Mouse (Mus musculus): ENCODE results near the gene Tmprss7. TPM values are rescaled to one million over a fixed set of nuclear protein-coding genes. Genes with fewer than 3 reads are reported as not detected.

The Tmprss7 gene
- polyA plus RNA-seq, 1 experiment, result 0.05 TPM

DNA sequence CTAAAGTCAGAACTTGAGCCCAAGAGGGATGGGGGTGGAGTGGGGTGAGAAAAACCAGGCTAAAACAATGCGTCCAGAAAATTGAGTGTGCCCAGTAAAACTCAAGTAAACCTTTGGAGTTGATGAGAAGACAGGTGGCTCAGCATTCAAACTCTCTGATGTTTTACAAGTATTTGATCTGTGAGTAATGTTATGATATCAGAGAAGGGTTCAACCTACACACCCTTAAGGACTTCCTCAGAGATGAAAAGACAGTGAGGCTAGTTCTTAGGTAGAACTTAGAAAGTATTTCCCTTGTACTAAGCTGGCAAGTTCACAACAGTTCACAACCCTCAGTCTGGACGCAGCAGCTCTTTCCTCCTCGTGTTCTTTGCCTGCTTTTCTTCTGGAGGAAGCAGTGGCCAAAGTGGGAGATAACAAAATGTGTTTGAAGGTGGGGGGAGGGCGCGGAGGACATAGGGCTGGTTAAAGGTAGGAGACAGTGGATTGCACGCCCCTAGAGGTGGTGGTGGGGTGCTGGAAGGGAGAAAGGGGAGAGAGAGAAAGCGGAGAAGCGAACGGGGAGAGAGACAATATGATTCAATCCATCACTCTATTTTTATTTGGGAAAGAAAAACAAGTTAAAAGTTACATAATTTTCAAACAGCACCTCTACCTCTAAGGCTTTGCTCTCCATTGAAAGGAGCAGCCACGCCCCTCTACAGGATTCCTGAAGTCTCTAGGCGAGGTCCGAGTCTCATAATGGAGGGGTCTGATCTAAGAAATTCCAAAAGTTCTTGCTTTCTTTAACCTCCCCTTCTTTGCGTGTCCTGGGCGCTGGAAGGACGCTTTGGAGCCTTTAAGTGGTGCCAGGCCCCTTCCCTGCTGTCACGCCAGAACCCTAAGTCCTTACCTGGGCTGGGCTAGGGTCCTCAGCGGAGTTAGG is 40.2 kb downstream of the Tmprss7 start:
- TF ChIP-seq POLR2A (IDR thresholded peaks at IDR 0.05; ENCODE audit: low read depth, low read length), result no peak
- TF ChIP-seq CTCF (IDR thresholded peaks at IDR 0.05; ENCODE audit: extremely low read depth, insufficient read depth, insufficient read length, insufficient replicate concordance), result no peak
- WGBS, result 20% methylated on average over 17 of the region's 17 CpGs
- DNase-seq (ENCODE audit: low read depth in 1 of 2, low spot score in 2 of 2), result no peak
- H3K27me3 ChIP-seq (ENCODE audit: control insufficient read depth, insufficient read depth, low read length), result peaks cover 2% of the 10 kb centered on the region; the same call in 1 of the 2 replicates
- peaks cover 7% of the 10 kb centered on the region; the same call in 1 of the 2 replicates for H3K4me1 ChIP-seq (ENCODE audit: control insufficient read depth, insufficient read depth, insufficient read length)
- peak overlapping the region; percentile 22; the same call in 1 of the 2 replicates for H3K4me3 ChIP-seq (ENCODE audit: extremely low read depth, insufficient read depth, insufficient read length)
- no peak overlapping the region for H3K27ac ChIP-seq (ENCODE audit: insufficient read depth, low read length)
- H3K36me3 ChIP-seq (ENCODE audit: control insufficient read depth, insufficient read depth, low read length), result no peaks in the 10 kb centered on the region

DNA sequence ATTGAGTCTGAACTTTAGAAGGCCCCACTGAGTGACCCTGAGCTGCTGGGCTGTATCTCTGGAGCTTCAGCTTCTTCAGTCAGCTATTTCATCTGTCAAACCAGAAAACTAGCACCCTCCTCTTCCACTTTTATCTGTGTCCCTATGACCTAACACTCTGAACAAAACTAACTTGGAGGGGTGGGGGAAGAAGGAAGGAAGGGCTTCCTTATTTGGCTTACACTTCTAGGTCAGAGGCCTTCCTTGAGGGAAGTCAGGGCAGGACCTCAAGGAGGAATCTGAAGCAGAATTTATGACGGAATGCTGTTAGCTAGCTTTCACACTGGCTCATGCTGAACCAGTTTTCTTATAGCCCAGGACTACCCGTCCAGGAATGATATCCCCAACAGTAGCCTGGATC is 42.0 kb downstream of the Tmprss7 start:
- no peaks in the 10 kb centered on the region for H3K36me3 ChIP-seq (ENCODE audit: control insufficient read depth, insufficient read depth, low read length)

DNA sequence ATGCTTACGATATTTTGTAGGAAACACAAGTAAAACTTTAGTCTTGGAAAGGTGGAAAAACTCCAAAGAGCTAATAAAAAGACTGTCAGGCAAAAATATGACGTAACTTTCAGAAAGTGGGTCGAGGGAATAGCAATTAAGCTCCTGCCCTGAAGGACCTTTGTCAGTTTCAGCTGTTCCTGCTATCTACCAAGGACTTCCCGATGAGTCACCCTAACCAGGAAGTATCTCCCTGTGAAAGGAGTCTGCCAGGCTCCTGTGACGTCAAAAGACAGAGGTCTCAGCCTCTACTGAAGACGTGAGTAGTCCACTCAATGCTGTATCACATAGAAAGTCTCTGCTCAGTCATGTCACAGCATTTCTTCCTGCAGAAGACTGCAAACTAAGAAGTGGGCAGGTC is 49.1 kb downstream of the Tmprss7 start:
- 55% methylated on average over 6 of the region's 6 CpGs for WGBS
- Histone ChIP-seq H3K27me3 (ENCODE audit: control insufficient read depth, insufficient read depth, low read length) (no peaks in the 10 kb centered on the region), H3K4me1 (ENCODE audit: control insufficient read depth, insufficient read depth, insufficient read length) (no peaks in the 10 kb centered on the region), H3K27ac (ENCODE audit: insufficient read depth, low read length) (no peak overlapping the region), H3K4me3 (ENCODE audit: extremely low read depth, insufficient read depth, insufficient read length) (no peak overlapping the region), H3K36me3 (ENCODE audit: control insufficient read depth, insufficient read depth, low read length) (no peaks in the 10 kb centered on the region)
- DNase-seq (ENCODE audit: low read depth in 1 of 2, low spot score in 2 of 2), result no peak
- TF ChIP-seq CTCF (IDR thresholded peaks at IDR 0.05; ENCODE audit: extremely low read depth, insufficient read depth, insufficient read length, insufficient replicate concordance) (no peak), POLR2A (IDR thresholded peaks at IDR 0.05; ENCODE audit: low read depth, low read length) (no peak)

More for the DNA sequence above, 42.0 kb downstream of the Tmprss7 start:
- no peak for TF ChIP-seq CTCF (IDR thresholded peaks at IDR 0.05; ENCODE audit: extremely low read depth, insufficient read depth, insufficient read length, insufficient replicate concordance)
- no peak for TF ChIP-seq POLR2A (IDR thresholded peaks at IDR 0.05; ENCODE audit: low read depth, low read length)
- H3K27me3 ChIP-seq (ENCODE audit: control insufficient read depth, insufficient read depth, low read length), result peaks cover 2% of the 10 kb centered on the region; the same call in 1 of the 2 replicates
- peaks cover 7% of the 10 kb centered on the region; the same call in 1 of the 2 replicates for H3K4me1 ChIP-seq (ENCODE audit: control insufficient read depth, insufficient read depth, insufficient read length)
- H3K27ac ChIP-seq (ENCODE audit: insufficient read depth, low read length), result no peak overlapping the region
- 74% methylated on average over 2 of the region's 2 CpGs for WGBS
- DNase-seq (ENCODE audit: low read depth in 1 of 2, low spot score in 2 of 2), result no peak
- H3K4me3 ChIP-seq (ENCODE audit: extremely low read depth, insufficient read depth, insufficient read length), result no peak overlapping the region

DNA sequence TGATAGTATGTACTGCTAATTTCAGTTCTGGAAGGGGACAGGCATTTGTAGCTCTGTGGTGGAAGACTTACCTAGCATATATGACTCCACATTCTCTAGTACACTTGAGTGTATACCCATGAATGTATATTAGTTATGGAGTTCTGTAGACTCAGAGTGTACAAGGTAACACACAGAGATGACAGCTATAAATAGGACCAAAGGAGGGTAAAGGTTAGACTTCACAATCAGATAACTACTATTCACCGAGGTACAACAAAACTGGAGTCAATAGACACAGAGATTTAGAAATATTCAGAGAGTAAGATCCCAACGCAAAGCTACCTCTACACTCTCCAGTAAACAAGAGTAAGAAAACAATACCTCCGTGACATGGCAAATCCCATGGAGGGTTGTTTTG is 49.5 kb downstream of the Tmprss7 start:
- H3K36me3 ChIP-seq (ENCODE audit: control insufficient read depth, insufficient read depth, low read length), result no peaks in the 10 kb centered on the region
- H3K4me1 ChIP-seq (ENCODE audit: control insufficient read depth, insufficient read depth, insufficient read length), result no peaks in the 10 kb centered on the region
- H3K4me3 ChIP-seq (ENCODE audit: extremely low read depth, insufficient read depth, insufficient read length), result no peak overlapping the region
- no peaks in the 10 kb centered on the region for H3K27me3 ChIP-seq (ENCODE audit: control insufficient read depth, insufficient read depth, low read length)
- no peak overlapping the region for H3K27ac ChIP-seq (ENCODE audit: insufficient read depth, low read length)
- 93% methylated on average over 3 of the region's 3 CpGs for WGBS
- no peak for DNase-seq (ENCODE audit: low read depth in 1 of 2, low spot score in 2 of 2)
- no peak for TF ChIP-seq CTCF (IDR thresholded peaks at IDR 0.05; ENCODE audit: extremely low read depth, insufficient read depth, insufficient read length, insufficient replicate concordance)
- TF ChIP-seq POLR2A (IDR thresholded peaks at IDR 0.05; ENCODE audit: low read depth, low read length), result no peak

DNA sequence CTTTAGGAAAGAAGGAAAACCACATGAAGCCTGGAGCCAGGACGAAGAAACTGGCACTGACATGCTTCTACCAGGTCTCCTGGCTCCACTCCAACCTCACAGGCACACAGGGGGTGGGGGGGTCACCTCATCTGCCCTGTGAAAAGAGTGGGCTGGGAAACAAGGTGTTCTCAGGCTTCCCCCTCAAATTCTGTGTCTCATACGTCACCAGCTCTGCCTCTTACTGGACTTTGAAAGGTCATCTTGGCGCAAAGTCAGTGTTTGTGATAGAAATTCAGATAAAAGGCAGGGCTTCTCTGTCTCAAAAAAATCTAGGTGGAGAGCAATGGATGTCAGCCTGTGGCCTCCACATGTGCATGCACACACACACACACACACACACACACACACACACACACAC is 52.2 kb downstream of the Tmprss7 start:
- no peak for DNase-seq (ENCODE audit: low read depth in 1 of 2, low spot score in 2 of 2)
- Histone ChIP-seq H3K4me3 (ENCODE audit: extremely low read depth, insufficient read depth, insufficient read length) (no peak overlapping the region), H3K27me3 (ENCODE audit: control insufficient read depth, insufficient read depth, low read length) (no peaks in the 10 kb centered on the region), H3K27ac (ENCODE audit: insufficient read depth, low read length) (no peak overlapping the region), H3K36me3 (ENCODE audit: control insufficient read depth, insufficient read depth, low read length) (no peaks in the 10 kb centered on the region), H3K4me1 (ENCODE audit: control insufficient read depth, insufficient read depth, insufficient read length) (no peaks in the 10 kb centered on the region)
- WGBS, result 73% methylated on average over 3 of the region's 3 CpGs
- no peak for TF ChIP-seq CTCF (IDR thresholded peaks at IDR 0.05; ENCODE audit: extremely low read depth, insufficient read depth, insufficient read length, insufficient replicate concordance)
- TF ChIP-seq POLR2A (IDR thresholded peaks at IDR 0.05; ENCODE audit: low read depth, low read length), result no peak

DNA sequence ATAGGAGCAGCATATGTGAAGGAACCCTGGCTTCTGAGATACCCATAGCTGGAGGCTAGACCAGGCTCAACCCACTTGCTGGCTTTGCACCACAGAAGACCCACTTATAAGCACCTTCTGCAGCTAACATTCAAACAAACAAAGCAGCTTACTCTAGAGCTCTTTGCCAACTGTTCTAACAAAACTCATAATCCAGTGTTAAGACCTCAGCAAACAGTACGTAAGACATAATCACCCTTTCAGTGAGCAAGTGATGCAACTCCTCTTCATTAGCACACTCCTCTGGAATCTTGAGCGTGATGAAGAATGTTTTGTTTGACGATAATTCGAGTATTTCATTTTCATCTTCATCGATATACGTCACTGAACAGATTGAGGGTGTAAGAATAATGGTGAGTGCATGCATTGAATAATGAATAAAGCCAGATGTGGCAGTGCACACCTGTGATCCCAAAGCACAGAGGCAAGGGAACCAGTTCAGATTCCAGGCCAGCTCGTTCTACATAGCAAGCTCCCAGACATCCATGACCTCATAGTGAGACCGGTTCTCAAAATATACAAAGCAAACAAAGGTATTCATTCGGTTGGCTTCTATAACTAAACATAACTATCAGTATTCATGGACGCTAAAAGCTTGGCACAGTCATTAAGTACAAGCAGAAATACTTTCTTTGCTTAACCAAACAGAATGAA is 53.2 kb downstream of the Tmprss7 start:
- H3K36me3 ChIP-seq (ENCODE audit: control insufficient read depth, insufficient read depth, low read length), result no peaks in the 10 kb centered on the region

More for the DNA sequence above, 53.2 kb downstream of the Tmprss7 start:
- no peaks in the 10 kb centered on the region for H3K27me3 ChIP-seq (ENCODE audit: control insufficient read depth, insufficient read depth, low read length)
- WGBS, result 92% methylated on average over 10 of the region's 10 CpGs
- no peak overlapping the region for H3K27ac ChIP-seq (ENCODE audit: insufficient read depth, low read length)
- no peaks in the 10 kb centered on the region for H3K4me1 ChIP-seq (ENCODE audit: control insufficient read depth, insufficient read depth, insufficient read length)
- H3K4me3 ChIP-seq (ENCODE audit: extremely low read depth, insufficient read depth, insufficient read length), result no peak overlapping the region
- DNase-seq (ENCODE audit: low read depth in 1 of 2, low spot score in 2 of 2), result no peak
- TF ChIP-seq POLR2A (IDR thresholded peaks at IDR 0.05; ENCODE audit: low read depth, low read length) (no peak), CTCF (IDR thresholded peaks at IDR 0.05; ENCODE audit: extremely low read depth, insufficient read depth, insufficient read length, insufficient replicate concordance) (no peak)

Measured in spleen, adult 2 months (tissue).